Mouse (Mus musculus): Measurements from ENCODE around the gene Gja5. TPM values are rescaled to one million over a fixed set of nuclear protein-coding genes. Genes with fewer than 3 reads are reported as not detected.
"Not testable (repeated sequence)": the region's sequence is repeated elsewhere in the genome, so short reads cannot be mapped to it uniquely, and the experiment has no call there.

The Gja5 gene
- total RNA-seq, 1 experiment: 0.13 TPM

DNA sequence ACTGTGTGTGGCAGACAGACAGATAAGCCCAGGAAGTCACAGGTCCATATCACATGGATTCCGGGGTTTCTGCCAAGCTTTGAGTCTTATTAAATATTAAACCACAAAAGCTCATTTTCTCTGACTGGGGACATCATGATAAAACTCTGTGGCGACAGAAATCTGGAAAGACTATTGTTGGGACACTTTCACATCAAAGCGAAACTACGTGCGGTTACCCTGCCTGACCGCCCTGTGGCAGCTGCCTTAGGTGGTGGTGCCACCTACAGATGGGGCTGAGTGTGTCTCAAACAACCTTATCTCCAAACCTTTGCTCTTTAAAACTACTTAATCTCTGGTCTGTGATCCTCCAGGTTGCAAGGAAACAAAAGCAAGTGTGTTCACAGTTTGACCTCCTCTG is 171.9 kb downstream of the Gja5 start:
- Histone ChIP-seq H3K4me3 (ENCODE audit: insufficient read depth in 1 of 2, low read depth in 1 of 2, low read length in 2 of 2, poor library complexity in 1 of 2, severe bottlenecking in 1 of 2) (no peak overlapping the region), H3K9me3 (ENCODE audit: control insufficient read depth, insufficient read depth, low read depth, low read length) (no peaks in the 10 kb centered on the region), H3K27ac (ENCODE audit: insufficient read depth, low read depth, low read length, poor library complexity, severe bottlenecking) (no peak overlapping the region), H3K36me3 (ENCODE audit: control insufficient read depth, insufficient read depth, low read length, poor library complexity, severe bottlenecking) (no peaks in the 10 kb centered on the region), H3K4me1 (ENCODE audit: control insufficient read depth in 2 of 2, insufficient read depth in 2 of 2, low read length in 2 of 2, poor library complexity in 1 of 2) (no peaks in the 10 kb centered on the region), H3K9ac (ENCODE audit: insufficient read depth, low read depth, low read length, poor library complexity, severe bottlenecking) (no peak overlapping the region)
- DNase-seq (ENCODE audit: low read depth, low spot score): no peak
- in situ Hi-C loops (cut with MboI; ENCODE audit: low sequenced_read_pairs in 2 of 2, unreplicated experiment in 2 of 2): no loop called here
- TF ChIP-seq ZNF384 (IDR thresholded peaks at IDR 0.05; ENCODE audit: low read depth, low read length) (no peak), CHD2 (IDR thresholded peaks at IDR 0.05; ENCODE audit: low read depth, low read length) (no peak), ZC3H11A (IDR thresholded peaks at IDR 0.05; ENCODE audit: borderline replicate concordance, low read depth, low read length) (no peak), HCFC1 (IDR thresholded peaks at IDR 0.05; ENCODE audit: borderline replicate concordance, insufficient read depth, low read length) (no peak), MAFK (IDR thresholded peaks at IDR 0.05; ENCODE audit: insufficient read depth, low read depth, low read length) (no peak)

DNA sequence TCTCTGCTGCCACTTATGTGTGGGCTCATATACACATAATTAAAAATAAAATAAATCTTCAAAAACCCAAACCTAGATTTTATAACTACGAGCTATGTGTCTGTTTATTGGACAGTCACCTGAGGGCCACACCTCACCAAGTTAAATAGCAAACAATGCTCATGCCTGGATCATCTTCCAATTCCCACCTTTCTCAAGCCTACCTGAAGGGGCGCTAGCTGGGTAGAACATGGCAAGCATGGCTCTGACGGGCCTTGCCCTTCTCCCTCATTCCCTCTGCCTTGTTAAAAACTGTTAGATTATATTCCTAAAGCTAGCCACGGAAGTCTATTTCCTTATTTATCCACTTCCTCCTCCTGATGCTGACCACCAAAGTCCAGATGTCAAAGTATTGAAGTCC is 173.9 kb downstream of the Gja5 start:
- Histone ChIP-seq H3K36me3 (ENCODE audit: control insufficient read depth, insufficient read depth, low read length, poor library complexity, severe bottlenecking) (no peaks in the 10 kb centered on the region), H3K4me3 (ENCODE audit: insufficient read depth in 1 of 2, low read depth in 1 of 2, low read length in 2 of 2, poor library complexity in 1 of 2, severe bottlenecking in 1 of 2) (no peak overlapping the region), H3K9me3 (ENCODE audit: control insufficient read depth, insufficient read depth, low read depth, low read length) (no peaks in the 10 kb centered on the region), H3K9ac (ENCODE audit: insufficient read depth, low read depth, low read length, poor library complexity, severe bottlenecking) (no peak overlapping the region), H3K4me1 (ENCODE audit: control insufficient read depth in 2 of 2, insufficient read depth in 2 of 2, low read length in 2 of 2, poor library complexity in 1 of 2) (0 out of 4 replicates have a peak, but pooled peaks cover 0 to 5% of the 10 kb centered on the region in 2 experiments), H3K27ac (ENCODE audit: insufficient read depth, low read depth, low read length, poor library complexity, severe bottlenecking) (no peak overlapping the region)
- TF ChIP-seq ZC3H11A (IDR thresholded peaks at IDR 0.05; ENCODE audit: borderline replicate concordance, low read depth, low read length) (no peak), MAFK (IDR thresholded peaks at IDR 0.05; ENCODE audit: insufficient read depth, low read depth, low read length) (no peak), HCFC1 (IDR thresholded peaks at IDR 0.05; ENCODE audit: borderline replicate concordance, insufficient read depth, low read length) (no peak), ZNF384 (IDR thresholded peaks at IDR 0.05; ENCODE audit: low read depth, low read length) (no peak), CHD2 (IDR thresholded peaks at IDR 0.05; ENCODE audit: low read depth, low read length) (no peak)
- DNase-seq (ENCODE audit: low read depth, low spot score): no peak
- in situ Hi-C loops (cut with MboI; ENCODE audit: low sequenced_read_pairs in 2 of 2, unreplicated experiment in 2 of 2): no loop called here

DNA sequence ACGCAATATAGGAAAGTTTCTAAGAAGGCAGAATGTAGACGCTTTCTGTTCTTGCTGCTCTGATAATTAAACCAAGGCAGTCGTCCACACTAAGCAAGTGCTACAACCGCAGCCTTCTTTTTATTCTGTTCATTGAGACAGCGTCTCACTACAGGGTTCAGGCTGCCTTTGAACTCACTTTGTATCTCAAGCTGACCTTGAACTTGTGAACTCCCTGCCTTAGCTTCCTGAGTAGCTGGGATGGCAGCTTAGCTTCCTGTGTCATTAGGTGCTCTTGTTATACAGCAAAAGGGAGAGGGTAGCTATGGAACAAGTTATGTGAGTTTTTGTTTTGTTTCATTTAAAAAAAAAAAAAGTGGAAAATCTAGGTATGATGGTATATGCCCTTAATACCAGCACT is 177.7 kb downstream of the Gja5 start:
- H3K9ac ChIP-seq (ENCODE audit: insufficient read depth, low read depth, low read length, poor library complexity, severe bottlenecking): no peak overlapping the region
- no peaks in the 10 kb centered on the region for H3K9me3 ChIP-seq (ENCODE audit: control insufficient read depth, insufficient read depth, low read depth, low read length)
- H3K4me1 ChIP-seq (ENCODE audit: control insufficient read depth in 2 of 2, insufficient read depth in 2 of 2, low read length in 2 of 2, poor library complexity in 1 of 2): peaks cover 0 to 5% of the 10 kb centered on the region in 2 experiments; a peak in 1 of 4 replicates
- H3K36me3 ChIP-seq (ENCODE audit: control insufficient read depth, insufficient read depth, low read length, poor library complexity, severe bottlenecking): no peaks in the 10 kb centered on the region
- no peak overlapping the region for H3K27ac ChIP-seq (ENCODE audit: insufficient read depth, low read depth, low read length, poor library complexity, severe bottlenecking)
- no peak overlapping the region for H3K4me3 ChIP-seq (ENCODE audit: insufficient read depth in 1 of 2, low read depth in 1 of 2, low read length in 2 of 2, poor library complexity in 1 of 2, severe bottlenecking in 1 of 2)
- no peak for TF ChIP-seq CHD2 (IDR thresholded peaks at IDR 0.05; ENCODE audit: low read depth, low read length)
- no peak for DNase-seq (ENCODE audit: low read depth, low spot score)
- in situ Hi-C loops (cut with MboI; ENCODE audit: low sequenced_read_pairs in 2 of 2, unreplicated experiment in 2 of 2): no loop called here

DNA sequence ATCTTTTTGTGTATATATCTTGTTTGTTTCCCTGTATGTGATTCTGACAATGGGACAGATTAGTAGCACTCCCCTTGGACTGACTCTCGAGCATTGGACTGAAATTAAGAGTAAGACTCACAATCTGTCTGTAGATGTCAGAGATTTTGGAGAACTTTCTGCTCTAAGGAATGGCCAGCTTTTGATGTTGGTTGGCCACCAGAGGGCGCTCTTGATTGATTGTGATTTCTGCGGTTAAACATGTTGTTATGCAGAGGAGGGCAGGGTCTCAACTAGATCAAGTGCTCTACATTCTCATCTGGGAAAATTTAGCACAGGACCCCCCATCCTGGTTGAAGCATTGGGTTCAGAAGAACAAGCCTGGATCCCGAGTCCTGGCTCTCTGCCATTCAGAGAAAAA is 182.8 kb downstream of the Gja5 start:
- H3K9ac ChIP-seq (ENCODE audit: insufficient read depth, low read depth, low read length, poor library complexity, severe bottlenecking): no peak overlapping the region
- no peak overlapping the region for H3K27ac ChIP-seq (ENCODE audit: insufficient read depth, low read depth, low read length, poor library complexity, severe bottlenecking)
- no peak for DNase-seq (ENCODE audit: low read depth, low spot score)
- H3K36me3 ChIP-seq (ENCODE audit: control insufficient read depth, insufficient read depth, low read length, poor library complexity, severe bottlenecking): no peaks in the 10 kb centered on the region
- no peak overlapping the region for H3K4me3 ChIP-seq (ENCODE audit: insufficient read depth in 1 of 2, low read depth in 1 of 2, low read length in 2 of 2, poor library complexity in 1 of 2, severe bottlenecking in 1 of 2)
- TF ChIP-seq CHD2 (IDR thresholded peaks at IDR 0.05; ENCODE audit: low read depth, low read length) (no peak), ZNF384 (IDR thresholded peaks at IDR 0.05; ENCODE audit: low read depth, low read length) (no peak), ZC3H11A (IDR thresholded peaks at IDR 0.05; ENCODE audit: borderline replicate concordance, low read depth, low read length) (no peak), MAFK (IDR thresholded peaks at IDR 0.05; ENCODE audit: insufficient read depth, low read depth, low read length) (no peak), HCFC1 (IDR thresholded peaks at IDR 0.05; ENCODE audit: borderline replicate concordance, insufficient read depth, low read length) (no peak)
- no peaks in the 10 kb centered on the region for H3K9me3 ChIP-seq (ENCODE audit: control insufficient read depth, insufficient read depth, low read depth, low read length)
- in situ Hi-C loops (cut with MboI; ENCODE audit: low sequenced_read_pairs in 2 of 2, unreplicated experiment in 2 of 2): no loop called here
- peaks cover 0 to 2% of the 10 kb centered on the region in 2 experiments; a peak in 1 of 4 replicates for H3K4me1 ChIP-seq (ENCODE audit: control insufficient read depth in 2 of 2, insufficient read depth in 2 of 2, low read length in 2 of 2, poor library complexity in 1 of 2)

DNA sequence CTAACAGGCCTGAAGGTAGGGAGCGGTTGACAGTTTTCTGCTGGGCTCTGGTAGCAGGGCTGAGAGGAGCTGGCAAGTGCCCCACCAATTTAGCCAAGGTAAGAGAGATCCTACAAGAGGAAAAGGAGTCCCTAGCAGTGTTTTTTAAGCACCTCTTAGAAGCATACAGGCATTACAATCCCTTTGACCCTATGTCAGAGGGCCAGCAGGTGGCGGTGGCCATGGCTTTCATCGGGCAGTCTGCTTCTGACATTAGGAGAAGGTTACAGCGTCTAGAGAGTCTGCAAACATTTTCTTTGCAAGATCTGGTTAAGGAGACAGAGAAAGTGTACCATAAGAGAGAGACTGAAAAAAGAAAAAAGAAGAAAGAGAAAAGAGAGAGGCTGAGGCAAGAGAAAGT is 183.8 kb downstream of the Gja5 start:
- H3K4me1 ChIP-seq (ENCODE audit: control insufficient read depth in 2 of 2, insufficient read depth in 2 of 2, low read length in 2 of 2, poor library complexity in 1 of 2); H3K9ac ChIP-seq (ENCODE audit: insufficient read depth, low read depth, low read length, poor library complexity, severe bottlenecking); H3K36me3 ChIP-seq (ENCODE audit: control insufficient read depth, insufficient read depth, low read length, poor library complexity, severe bottlenecking); DNase-seq (ENCODE audit: low read depth, low spot score); in situ Hi-C loops (cut with MboI; ENCODE audit: low sequenced_read_pairs in 2 of 2, unreplicated experiment in 2 of 2); H3K4me3 ChIP-seq (ENCODE audit: insufficient read depth in 1 of 2, low read depth in 1 of 2, low read length in 2 of 2, poor library complexity in 1 of 2, severe bottlenecking in 1 of 2); H3K9me3 ChIP-seq (ENCODE audit: control insufficient read depth, insufficient read depth, low read depth, low read length); H3K27ac ChIP-seq (ENCODE audit: insufficient read depth, low read depth, low read length, poor library complexity, severe bottlenecking): not testable (repeated sequence)

DNA sequence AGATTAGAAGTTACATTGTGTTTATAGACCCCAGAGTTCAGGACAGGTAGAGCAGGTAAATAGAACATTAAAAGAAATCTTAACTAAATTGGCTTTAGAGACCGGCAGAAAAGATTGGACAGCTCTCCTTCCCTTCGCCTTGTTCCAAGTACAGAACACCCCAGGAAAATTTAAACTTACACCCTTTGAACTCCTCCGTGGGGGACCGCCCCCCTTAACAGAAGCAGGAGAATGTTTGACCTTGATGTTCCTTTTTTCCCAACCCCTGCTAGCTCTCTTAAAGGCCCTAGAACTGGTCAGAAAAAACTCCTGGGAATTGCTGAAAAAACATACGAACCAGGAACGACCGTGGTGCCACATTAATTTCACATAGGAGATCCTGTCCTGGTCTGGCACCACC is 187.5 kb downstream of the Gja5 start:
- H3K4me3 ChIP-seq (ENCODE audit: insufficient read depth in 1 of 2, low read depth in 1 of 2, low read length in 2 of 2, poor library complexity in 1 of 2, severe bottlenecking in 1 of 2); in situ Hi-C loops (cut with MboI; ENCODE audit: low sequenced_read_pairs in 2 of 2, unreplicated experiment in 2 of 2); H3K36me3 ChIP-seq (ENCODE audit: control insufficient read depth, insufficient read depth, low read length, poor library complexity, severe bottlenecking); H3K4me1 ChIP-seq (ENCODE audit: control insufficient read depth in 2 of 2, insufficient read depth in 2 of 2, low read length in 2 of 2, poor library complexity in 1 of 2); H3K9me3 ChIP-seq (ENCODE audit: control insufficient read depth, insufficient read depth, low read depth, low read length); DNase-seq (ENCODE audit: low read depth, low spot score); H3K9ac ChIP-seq (ENCODE audit: insufficient read depth, low read depth, low read length, poor library complexity, severe bottlenecking): not testable (repeated sequence)
- 0 out of 2 replicates have a peak overlapping the region, but pooled peaks have one; percentile 19 for H3K27ac ChIP-seq (ENCODE audit: insufficient read depth, low read depth, low read length, poor library complexity, severe bottlenecking)

DNA sequence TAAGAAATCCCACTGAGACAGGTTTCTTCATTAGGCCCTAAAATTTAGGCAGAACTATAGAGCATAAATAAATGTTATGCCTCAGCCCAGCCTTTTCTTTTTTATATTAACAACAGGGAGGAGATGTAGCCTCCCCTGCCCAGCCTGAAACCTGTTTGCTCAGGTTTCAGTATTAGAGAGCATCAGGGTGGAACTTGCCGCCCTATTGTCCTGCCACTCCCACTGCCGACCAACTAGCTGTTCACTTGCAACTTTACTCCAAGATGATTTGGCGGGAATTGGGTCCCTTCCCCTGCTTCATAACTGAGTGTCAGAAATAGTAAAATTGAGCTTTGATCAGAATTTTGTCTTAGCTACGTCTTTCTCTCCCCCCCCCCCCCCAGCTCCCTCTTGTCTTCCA is 192.2 kb downstream of the Gja5 start:
- H3K9ac ChIP-seq (ENCODE audit: insufficient read depth, low read depth, low read length, poor library complexity, severe bottlenecking); in situ Hi-C loops (cut with MboI; ENCODE audit: low sequenced_read_pairs in 2 of 2, unreplicated experiment in 2 of 2); H3K4me3 ChIP-seq (ENCODE audit: insufficient read depth in 1 of 2, low read depth in 1 of 2, low read length in 2 of 2, poor library complexity in 1 of 2, severe bottlenecking in 1 of 2); H3K27ac ChIP-seq (ENCODE audit: insufficient read depth, low read depth, low read length, poor library complexity, severe bottlenecking); H3K36me3 ChIP-seq (ENCODE audit: control insufficient read depth, insufficient read depth, low read length, poor library complexity, severe bottlenecking); H3K4me1 ChIP-seq (ENCODE audit: control insufficient read depth in 2 of 2, insufficient read depth in 2 of 2, low read length in 2 of 2, poor library complexity in 1 of 2); DNase-seq (ENCODE audit: low read depth, low spot score); H3K9me3 ChIP-seq (ENCODE audit: control insufficient read depth, insufficient read depth, low read depth, low read length): not testable (repeated sequence)
